Mouse (Mus musculus) heart, adult 8-10 months (tissue): Measurements from ENCODE around the gene Gm17349. TPM values are rescaled to one million over a fixed set of nuclear protein-coding genes. Genes with fewer than 3 reads are reported as not detected.
"Not testable (repeated sequence)": the region's sequence is repeated elsewhere in the genome, so short reads cannot be mapped to it uniquely, and the experiment has no call there.

Experiments
- DNase-seq: peaks from one replicate; pipeline ENCODE4 v3.0.0; 2022; ENCODE audit warnings: low spot score
- total RNA-seq, 4 experiments: library from RNA; stranded (reverse); gene quantifications; 2 replicates each; pipeline ENCODE4 v1.2.4; 2022

Gene Gm17349
- total RNA-seq, 4 experiments from 2014 or later, result 2.4 to 3.3 (median 2.9) TPM

DNA sequence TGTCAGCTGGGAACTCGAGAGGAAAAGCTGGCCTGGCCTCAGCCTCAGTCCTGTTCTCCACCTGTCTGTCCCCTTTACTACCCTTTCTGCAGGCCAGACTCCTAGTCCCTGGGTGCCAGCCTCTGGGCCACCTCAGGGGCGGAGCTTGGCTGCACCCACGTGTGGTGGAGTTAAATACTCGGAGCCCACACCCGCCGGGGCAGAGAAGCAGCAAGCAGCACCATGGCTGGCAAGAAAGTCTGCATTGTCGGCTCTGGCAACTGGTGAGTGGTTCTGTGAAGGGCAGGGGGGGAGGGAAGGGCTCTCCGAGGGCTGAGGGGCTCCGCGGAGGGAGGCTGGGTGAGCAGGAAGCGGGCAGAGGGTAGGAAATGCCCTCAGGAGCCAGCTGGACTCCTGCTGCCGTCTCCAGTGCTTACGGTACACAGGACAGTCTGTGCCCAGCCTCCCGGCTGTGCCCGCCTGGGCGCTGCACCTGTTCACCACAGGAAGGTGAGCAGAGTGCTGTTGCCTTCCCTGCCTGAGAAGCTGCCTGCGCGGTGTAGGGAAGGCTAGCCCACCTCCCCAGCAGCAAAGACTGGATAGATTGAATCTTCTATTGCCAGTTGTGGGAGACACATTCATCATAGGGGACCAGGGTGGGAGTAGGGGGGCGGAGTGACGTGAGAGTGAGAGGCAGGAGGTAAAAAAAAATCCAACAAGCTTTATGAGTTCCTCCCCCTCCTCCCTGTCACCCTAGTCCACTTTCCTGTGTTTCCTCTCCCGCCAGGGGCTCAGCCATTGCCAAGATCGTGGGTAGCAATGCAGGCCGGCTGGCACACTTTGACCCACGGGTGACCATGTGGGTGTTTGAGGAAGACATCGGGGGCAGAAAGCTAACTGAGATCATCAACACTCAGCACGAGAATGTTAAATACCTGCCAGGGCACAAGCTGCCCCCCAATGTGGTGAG is 12.4 kb upstream of the Gm17349 start, which contains the start of gene Gpd1:
Gpd1 (plus strand) TSS at position 130 of the 949 bp plus-strand sequence.
- no peak for DNase-seq

DNA sequence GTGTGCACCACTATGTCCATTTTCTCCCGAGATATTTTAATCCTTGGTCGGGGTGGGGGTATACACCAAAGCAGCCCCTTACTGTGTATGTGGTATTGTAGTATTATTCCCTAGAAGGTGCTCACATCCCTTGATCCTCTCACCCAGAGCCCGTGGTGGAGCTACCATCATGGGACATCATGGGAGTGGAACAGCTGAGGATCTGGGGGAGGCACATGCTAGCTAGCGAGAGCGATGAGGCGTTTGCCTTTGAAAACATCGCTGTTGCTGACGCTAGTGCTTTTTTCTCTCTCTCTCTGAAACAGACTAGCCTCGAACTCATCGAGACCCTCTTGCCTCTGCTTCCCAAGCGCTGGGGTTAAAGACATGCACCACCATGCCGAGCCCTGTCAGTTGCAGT is 11.5 kb upstream of the Gm17349 start:
- no peak for DNase-seq

DNA sequence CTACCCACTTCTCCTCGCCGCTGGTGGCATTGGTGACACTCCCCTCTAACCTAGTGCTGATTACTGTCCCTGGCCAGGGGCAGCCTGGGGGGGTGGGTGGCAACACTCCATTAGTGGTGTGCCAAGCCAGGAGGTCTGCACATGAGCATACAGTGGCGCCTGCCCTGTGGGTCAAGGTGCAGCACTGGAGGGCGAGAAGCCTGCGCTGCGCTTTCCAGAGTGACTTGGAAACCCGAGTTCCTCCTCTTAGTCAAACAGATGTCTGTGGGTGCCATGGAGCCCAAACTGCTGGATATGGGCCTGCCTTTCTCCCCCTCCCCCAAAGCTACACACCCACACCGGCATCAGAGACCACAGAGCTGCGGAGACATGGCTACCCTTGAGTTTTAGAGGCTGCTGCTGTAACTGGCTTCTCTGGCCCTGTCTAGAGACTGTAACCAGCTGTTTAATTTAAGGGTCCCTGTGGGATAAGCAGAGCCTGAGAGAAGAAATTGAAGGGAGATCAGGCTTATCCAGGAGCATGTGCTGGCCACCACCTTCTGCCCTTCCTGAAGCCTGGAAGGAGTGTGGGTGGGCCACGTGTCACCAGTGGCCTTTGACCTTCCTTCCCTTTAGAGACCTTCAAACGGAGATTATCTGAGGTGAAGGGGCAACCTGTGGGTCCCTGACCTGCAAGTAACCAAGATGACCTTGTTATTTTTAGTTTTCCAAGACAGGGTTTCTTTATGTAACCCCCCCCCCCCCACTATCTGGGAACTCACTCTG is 10.9 kb upstream of the Gm17349 start:
- no peak for DNase-seq

DNA sequence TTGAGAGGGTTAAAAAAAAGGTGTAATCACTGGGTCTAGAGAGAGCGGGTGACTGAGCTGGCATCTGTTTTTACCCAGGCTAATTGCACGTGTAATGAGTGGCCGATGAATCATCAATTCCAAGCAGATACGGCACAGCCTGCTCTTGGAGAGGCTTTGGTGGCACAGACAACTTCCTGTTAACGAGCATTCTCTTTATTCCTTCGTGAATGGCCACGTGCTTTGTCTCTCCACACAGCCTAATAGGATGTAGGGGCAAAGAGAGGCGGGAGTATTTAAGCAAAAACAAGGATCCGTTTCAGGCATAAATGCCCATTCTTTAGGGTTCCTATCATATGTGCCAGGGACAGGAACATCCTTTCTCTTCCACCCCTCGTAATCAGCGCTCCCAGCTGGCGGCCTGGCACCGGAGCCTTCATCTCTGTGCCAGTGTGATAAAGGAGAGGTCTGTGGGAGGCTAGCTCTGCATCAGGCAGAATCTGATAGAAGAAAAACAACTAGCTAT is 10.1 kb upstream of the Gm17349 start:
- no peak for DNase-seq

DNA sequence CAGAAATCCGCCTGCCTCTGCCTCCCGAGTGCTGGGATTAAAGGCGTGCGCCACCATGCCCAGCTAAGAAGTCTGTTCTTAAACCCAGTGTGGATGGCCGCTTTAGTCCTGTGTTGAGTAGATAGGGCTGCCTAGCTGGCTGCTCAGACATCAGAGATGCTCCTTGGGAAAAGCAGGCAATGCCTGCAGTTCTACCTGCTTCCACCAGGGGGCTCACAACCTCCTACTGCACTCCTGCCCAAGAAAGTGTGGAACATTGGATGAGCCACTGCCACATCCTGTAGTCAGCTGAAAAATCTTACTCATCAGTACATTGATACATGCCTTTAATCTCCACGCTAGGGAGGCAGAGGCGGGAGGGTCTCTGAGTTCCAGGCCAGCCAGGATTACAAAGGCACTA is 9.6 kb upstream of the Gm17349 start:
- peak; percentile 81 for DNase-seq

DNA sequence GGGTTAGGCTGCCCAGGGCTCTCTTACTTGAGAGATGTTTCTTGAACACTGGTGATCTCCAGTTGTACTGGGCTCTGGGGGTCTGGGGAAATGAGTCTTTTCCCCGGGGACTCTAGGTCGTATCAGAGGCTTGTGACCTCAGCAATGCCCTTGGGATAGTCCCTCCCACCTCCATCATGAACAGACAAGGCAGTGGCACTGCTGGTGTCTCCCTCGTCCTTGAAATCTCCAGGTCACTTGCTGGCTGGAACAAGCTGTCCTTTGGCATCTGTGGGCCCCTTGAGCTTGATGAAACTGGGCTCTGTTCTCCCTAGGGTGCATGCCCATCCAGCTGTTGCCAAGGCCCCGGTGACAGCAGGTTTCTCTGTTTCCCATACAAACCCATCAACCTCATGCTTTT is 8.9 kb upstream of the Gm17349 start:
- no peak for DNase-seq

DNA sequence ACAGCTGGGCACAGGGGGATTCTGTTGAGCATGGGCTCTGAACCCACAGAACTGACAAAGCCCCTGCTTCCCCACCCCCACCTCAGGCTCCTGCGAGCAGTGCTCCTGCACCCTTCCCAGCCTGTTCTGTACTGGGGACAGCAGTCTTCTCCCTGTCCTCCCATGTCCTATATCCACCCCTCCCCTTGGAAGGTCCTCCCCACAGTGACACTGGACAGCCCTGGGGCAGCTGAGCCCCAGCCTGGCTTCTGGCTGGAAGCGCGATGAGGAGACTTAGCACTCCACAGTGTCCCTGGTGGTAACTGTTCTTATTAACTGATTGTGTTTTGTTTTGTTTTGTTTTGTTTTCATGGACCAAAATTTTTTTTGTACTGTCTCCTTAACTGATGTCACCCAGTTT is 8.3 kb upstream of the Gm17349 start:
- no peak for DNase-seq

DNA sequence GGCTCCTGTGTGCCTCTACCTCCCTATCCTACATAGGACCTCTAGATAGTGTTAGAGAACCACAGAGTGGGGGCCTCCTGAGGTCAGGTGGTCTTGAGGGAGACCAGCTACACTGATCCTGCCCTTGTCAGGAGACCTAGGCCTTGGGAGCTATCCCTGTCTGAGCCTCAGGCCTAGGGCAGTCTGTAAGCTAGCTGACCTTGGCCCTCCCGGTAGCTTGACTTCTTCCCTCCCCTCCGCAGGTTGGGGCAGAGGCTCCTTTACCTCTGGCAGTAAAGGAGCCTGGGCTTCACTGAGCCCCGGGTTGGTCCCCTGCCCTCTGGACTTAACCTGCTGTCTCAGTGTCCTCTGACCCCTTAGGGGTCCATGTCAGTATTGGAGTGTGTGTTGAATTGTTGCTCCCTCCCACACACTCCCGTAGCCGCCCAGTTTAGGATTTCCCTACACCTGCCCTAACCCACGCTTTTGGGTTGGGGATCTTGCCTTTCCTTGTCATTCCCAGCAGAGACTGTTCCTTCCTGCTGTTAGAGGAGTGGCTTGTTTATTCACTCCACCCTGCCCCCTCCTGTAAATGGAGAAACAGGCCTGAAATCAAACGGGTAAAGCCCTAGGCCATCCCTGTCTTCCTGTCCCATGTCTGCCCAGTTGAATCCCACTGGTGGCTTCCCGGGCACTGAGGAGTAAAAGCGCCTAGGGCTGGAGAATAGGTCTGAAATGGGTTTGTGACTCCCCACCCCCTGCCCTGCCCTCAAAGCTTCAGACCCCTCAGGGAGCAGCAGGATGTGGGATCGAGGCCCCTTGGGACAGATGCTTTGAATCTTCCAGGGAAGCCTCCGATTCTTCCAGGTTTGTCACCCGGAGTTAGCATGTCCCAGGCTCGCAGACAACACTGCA is 7.6 kb upstream of the Gm17349 start:
- DNase-seq, result no peak

DNA sequence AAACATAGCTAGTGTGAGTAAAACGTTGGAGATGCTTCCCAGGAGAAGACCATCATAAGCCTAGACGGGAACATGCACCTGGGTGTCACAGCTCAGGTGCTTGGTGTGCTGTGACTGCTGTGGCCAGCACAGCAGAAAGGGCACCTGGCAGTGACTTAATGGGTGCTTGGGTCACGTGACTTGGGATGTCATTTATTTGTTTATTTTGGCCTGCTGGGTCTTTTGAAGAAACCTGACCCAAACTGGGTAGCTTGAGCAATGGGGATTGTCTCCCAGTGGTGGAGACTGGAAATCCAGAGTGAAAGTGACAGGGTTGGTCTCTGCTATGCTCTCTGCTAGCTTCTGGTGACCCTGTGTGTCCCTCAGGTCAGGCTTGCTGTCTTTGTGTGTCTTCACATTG is 6.2 kb upstream of the Gm17349 start:
- no peak for DNase-seq

DNA sequence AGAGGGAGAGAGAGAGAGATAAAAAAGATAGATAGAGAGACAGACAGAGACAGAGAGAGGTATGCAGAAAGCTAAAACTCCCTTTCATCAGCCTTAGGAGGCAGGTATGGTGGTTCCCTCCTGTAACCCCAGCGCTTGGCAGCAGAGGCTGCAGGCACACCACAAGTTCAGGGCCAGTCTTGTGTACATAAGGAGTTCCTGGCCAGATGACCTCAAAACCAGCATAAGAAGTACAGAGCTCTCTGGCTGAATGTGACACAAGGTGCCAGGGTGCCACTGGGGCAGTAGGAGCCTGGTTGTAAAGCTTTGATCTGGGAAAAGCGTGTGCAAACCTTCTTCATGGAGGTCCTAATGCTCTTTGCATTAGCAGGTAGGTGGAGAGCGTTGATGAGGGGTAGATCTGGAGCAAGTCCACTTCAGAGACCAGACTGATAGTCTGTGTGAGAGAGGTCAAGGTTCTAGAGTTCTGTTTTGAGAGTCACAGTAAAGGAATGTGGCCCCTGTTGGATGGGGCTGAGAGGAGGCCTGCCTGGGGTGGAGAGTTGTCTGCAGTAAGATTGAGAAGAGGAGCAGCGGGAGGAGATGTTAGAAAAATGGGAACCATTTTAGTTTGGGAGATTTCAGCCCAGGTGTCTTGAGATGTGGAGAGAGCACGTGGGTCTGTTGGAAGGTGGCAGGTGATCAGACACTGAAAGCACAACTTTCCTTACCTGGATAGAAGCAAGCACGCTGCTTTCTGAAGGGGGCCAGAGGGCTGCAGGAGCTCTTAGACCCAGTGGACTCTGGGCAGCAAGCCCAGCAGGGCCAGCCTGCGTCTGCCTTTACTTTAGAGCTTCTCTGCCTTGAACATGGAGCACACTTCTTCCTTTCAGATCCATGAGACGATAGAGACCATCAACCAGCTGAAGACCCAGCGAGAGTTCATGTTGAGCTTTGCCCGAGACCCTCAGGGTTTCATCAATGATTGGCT is 5.2 kb upstream of the Gm17349 start:
- no peak for DNase-seq

DNA sequence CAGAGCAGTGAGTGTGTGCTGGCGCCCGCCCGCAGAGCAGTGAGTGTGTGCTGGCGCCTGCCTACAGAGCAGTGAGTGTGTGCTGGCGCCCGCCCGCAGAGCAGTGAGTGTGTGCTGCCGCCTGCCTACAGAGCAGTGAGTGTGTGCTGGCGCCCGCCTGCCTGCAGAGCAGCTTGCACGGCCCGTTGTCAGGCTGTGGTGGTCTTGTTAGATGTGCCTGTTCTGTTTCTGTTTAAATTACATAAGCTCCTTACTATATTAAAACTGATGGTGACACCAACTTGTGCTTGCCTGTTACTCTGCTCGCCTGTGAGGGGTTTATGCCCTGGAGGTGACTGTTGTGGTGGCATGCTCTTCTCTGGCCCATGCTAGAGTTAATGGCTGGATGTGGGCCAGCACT is 2.9 kb upstream of the Gm17349 start:
- no peak for DNase-seq

DNA sequence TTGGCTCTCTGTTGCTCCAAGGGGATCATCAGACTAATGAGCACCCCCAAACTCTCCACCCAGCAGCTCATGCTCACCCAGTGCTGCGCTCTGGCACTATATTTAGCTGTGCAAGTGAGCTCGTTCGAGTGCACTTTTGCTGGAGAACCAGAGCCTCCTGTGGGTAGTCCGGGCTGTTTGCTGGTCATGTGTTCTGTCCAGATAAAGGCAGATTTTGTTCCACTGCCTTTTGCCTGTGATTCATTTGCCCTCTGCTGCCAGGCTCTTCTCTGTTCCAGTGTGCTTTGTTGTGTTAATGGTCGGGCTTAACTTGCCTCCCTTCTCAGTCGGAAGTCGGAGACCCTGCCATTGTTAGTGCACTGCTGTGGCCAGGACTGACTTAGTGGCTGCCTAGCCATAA is 409 bp downstream of the Gm17349 start:
- peak; percentile 59 for DNase-seq

DNA sequence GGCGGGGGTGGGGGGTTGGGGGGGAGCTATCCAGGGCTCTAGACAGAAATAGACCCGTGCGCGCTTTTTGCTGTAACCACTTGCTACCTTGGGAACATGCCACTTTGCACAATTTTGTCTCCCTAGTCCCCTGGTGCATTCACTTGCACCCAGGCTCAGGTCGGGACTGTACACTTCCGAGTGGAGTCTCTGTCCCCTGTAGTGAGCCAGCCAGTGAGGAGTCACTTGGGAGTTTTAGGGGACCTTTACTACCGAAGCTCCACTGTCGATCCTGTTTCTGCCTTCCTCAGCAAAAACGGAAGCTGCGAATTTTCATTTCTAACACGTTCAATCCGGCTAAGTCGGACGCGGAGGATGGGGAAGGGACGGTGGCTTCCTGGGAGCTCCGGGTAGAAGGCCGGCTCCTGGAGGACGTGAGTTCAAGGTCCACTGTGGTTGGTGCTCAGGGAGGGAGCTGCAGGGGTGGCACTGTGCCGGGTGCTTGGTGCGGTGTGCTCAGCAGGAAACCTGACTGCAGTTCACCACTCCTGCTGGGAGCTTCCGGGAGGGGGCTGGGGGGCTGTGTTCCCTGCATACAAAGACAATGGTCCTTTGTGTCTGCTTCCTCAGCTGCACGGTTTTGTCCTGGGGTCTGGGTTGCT is 1.1 kb downstream of the Gm17349 start:
- DNase-seq, result no peak

DNA sequence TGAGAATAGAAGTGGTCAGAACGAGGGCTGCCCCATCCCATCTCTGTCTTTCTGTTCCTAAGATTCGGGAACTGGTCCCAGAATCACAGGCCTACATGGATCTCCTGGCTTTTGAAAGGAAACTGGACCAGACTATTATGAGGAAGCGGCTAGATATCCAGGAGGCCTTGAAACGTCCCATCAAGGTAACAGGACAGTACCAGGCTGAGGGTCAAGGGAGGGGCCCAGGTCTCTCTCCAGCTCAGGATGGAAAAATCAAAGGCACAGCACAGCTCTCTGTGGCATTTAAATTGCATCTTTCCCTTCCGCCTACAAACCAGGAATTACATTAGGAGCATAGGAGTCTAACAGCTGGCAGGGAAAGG is 1.6 kb downstream of the Gm17349 start:
- DNase-seq, result no peak

DNA sequence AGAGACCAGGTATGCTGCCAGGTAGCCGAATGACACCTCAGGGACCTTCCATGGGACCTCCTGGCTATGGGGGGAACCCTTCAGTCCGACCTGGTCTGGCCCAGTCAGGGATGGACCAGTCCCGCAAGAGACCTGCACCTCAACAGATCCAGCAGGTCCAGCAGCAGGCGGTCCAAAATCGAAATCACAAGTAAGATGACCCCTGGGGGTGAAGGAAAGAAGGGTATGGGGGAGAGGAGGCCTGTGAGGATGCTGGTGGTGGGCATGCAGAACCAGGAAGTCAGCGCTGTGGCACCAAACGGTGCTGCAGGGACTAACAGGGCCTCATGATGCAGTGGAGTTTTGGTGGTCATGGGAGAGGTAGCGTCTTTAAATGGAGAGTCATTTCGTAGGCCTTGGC is 2.2 kb downstream of the Gm17349 start:
- no peak for DNase-seq

DNA sequence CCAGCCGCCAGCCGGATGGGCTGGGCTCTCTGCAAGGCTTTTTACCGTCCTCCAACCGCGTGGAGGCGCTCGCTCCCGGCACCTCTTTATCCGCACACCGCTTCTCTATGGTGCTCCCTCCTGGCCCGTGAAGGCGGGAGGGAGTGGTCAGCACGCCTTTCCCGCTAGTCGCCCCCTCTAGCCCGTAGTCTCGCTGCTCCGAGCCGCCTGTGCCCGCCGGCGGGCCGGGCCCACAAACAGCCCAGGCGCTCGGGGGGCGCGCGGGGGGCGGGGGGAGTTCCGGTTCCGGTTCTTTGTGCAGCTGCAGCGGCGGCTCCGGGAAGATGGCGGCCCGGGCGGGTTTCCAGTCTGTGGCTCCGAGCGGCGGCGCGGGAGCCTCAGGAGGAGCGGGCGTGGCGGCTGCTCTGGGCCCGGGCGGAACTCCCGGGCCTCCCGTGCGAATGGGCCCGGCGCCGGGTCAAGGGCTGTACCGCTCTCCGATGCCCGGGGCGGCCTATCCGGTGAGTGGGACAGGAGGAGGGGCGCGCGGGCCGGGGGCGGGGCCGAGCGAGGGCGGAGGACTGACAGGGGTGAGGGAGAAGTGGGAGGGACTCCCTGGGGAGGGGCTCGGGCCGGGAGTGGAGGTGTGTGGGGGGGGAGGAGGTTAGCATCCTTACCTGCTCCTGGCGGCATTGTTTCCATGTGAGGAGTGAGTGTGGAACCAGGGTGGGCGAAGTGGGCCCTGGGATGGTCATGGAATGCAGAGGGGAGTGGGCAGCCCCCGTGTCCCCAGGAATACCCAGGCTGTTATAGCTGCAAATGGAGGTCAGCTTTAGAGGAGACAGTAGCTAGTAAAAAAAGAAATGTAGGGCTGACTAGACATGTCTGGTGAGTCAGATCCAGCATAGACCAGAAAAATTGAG is 3.0 kb downstream of the Gm17349 start, which contains the start of gene Smarcd1:
Smarcd1 (plus strand) TSS at position 131 of the 902 bp plus-strand sequence.
- DNase-seq, result peak; percentile 94

DNA sequence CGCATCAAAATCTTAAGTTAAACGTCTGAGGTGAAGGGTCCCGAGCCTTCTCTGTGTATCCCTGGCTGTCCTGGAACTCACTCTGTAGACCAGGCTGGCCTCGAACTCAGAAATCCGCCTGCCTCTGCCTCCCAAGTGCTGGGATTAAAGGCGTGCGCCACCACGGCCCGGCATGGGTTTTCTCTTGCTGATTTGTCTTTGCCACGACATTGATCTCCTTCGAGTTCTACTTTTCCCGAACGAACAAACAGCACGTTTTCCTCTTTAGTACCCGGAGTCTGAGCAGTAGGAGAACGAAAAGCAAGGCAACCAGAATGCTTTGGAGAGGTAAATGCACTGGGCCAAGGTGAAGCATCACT is 3.7 kb downstream of the Gm17349 start:
- DNase-seq, result not testable (repeated sequence)

DNA sequence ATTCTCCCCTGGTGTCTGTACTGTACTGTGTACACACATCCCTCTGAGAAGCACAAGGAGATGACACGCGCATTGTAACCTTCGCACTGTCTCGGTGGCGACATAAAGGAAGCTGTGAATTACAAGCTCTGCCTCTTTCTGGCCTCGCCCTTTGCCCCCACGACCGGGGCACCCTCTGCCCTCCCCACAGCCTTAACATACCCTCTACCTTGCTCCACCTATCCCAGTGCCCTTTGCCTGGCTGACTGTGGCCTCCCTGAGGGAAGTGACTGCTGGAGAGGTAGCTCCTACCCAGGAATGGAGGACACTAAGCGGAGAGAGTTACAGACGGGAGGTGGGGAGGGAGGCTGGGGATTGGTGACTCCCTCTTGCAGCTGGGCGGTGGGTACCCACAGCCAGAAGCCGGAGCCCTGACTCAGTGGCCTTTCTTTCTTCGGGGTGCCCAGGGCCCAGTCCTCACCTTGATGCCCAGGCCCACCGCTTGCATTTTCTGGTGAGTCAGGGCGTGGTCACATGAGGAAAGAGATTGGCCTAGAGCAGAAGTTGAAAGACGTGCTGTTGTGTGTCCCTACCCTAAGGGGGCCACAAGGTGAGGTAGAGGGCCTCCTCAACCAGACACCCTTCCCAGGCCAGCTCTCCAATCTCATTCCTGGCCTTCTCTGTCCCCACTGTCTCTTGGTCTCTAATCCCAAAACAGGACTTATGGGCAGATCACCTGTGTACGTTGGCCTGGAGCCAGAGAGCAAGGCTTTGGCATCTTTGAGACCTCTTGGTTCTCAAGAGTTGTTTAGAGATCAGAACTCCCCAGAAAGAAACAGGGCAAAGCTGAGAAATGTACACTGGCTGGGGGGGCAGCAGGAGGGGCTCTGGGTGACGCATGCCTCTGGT is 4.8 kb downstream of the Gm17349 start:
- no peak for DNase-seq
